Mouse (Mus musculus) liver, postnatal 0 days (tissue): ENCODE data around the gene Faim2.

Source experiments
- CTCF ChIP-seq: sonication (generic); IDR thresholded peaks from 2 replicates; pipeline ENCODE4 v1.5.1; 2016; ENCODE audit warnings: antibody characterized with exemption, low read depth
- EP300 ChIP-seq: IDR thresholded peaks from 2 replicates; pipeline ENCODE4 v1.6.1; 2016; ENCODE audit warnings: antibody characterized with exemption, low read depth, mild to moderate bottlenecking

- no peak for TF ChIP-seq CTCF
- no peak for TF ChIP-seq EP300
Measured at GRCm38 (mm10) chr15:99501292-99502260, 26.4 kb downstream of the Faim2 start.
